Comparison of ENCODE assay signal across 26 mouse cellular contexts in genomic region chr15:85953458-85953857, GRCm38 (mm10).
"Had no signal": no experiment of that assay in that cellular context is flagged by ENCODE, and none has a peak within 500 bp of the region (broad histone marks: within the 10 kb centered on the region; RNA-seq: fewer than 3 reads in every experiment).

No protein-coding gene starts in this region.

- H3K4me3 ChIP-seq: heart, embryonic 10.5 days; heart, embryonic 12.5 days; hindbrain, embryonic 10.5 days; hindbrain, embryonic 13.5 days; hindbrain, embryonic 15.5 days; kidney, embryonic 15.5 days; limb, embryonic 10.5 days; limb, embryonic 12.5 days; liver, embryonic 13.5 days had no signal

- H3K4me2 ChIP-seq: heart, embryonic 12.5 days; hindbrain, embryonic 13.5 days; hindbrain, embryonic 15.5 days; kidney, embryonic 15.5 days; limb, embryonic 12.5 days; liver, embryonic 11.5 days; liver, embryonic 13.5 days had no signal

- DNase-seq: gastrocnemius, postnatal 14 days; gastrocnemius, postnatal 36 days; heart, adult 18-20 months; heart, postnatal 10 days; heart, postnatal 4 days; kidney, adult 11 months; kidney, adult 2 months; kidney, adult 9 months; kidney, postnatal 14 days; kidney, postnatal 36 days; layer of hippocampus, adult 9-11 months; layer of hippocampus, postnatal 36 days; liver; liver, embryonic 13.5 days had no signal

- H3K9me3 ChIP-seq: heart, embryonic 10.5 days; hindbrain, embryonic 10.5 days; hindbrain, embryonic 13.5 days; hindbrain, embryonic 15.5 days; kidney, embryonic 15.5 days; limb, embryonic 10.5 days; limb, embryonic 12.5 days; liver, embryonic 13.5 days had no signal

- H3K27ac ChIP-seq: heart, embryonic 10.5 days; hindbrain, embryonic 10.5 days; hindbrain, embryonic 13.5 days; hindbrain, embryonic 15.5 days; hindbrain, postnatal 0 days; kidney, embryonic 15.5 days; kidney, postnatal 0 days; limb, embryonic 10.5 days; limb, embryonic 12.5 days; liver, embryonic 13.5 days had no signal

- H3K4me1 ChIP-seq: hindbrain, embryonic 15.5 days; liver, embryonic 13.5 days had no signal

- ATAC-seq: hindbrain, postnatal 0 days; intestine, embryonic 16.5 days had no signal

- H3K36me3 ChIP-seq: hindbrain, embryonic 13.5 days; hindbrain, embryonic 15.5 days; limb, embryonic 10.5 days; limb, embryonic 12.5 days; liver, embryonic 13.5 days had no signal

- H3K27me3 ChIP-seq: heart, embryonic 12.5 days; hindbrain, embryonic 13.5 days; hindbrain, embryonic 15.5 days; kidney, embryonic 15.5 days; limb, embryonic 12.5 days; liver, embryonic 13.5 days had no signal

- H3K9ac ChIP-seq: heart, embryonic 12.5 days; hindbrain, embryonic 13.5 days; hindbrain, embryonic 15.5 days; kidney, embryonic 15.5 days; limb, embryonic 12.5 days; liver, embryonic 13.5 days had no signal
